Mouse (Mus musculus) heart, adult 9 months (tissue): ENCODE measurements around the gene Slain2.
"Not testable (repeated sequence)": the region's sequence is repeated elsewhere in the genome, so short reads cannot be mapped to it uniquely, and the experiment has no call there.

Source experiments
- DNase-seq, 2 experiments: peaks; one replicate each; pipeline ENCODE4 v3.0.0; 2022; ENCODE audit warnings: low spot score in 2 of 2

Slain2 gene

GRCm38 (mm10) chr5:72901866-72902265 lies 12.2 kb upstream of the Slain2 start:
- DNase-seq: no peak

- DNase-seq: no peak
Measured at GRCm38 (mm10) chr5:72902312-72902711, 11.8 kb upstream of the Slain2 start.

GRCm38 (mm10) chr5:72902876-72903516 lies 11.1 kb upstream of the Slain2 start:
- DNase-seq: peak; percentile 42 to 69

GRCm38 (mm10) chr5:72904903-72905790 lies 9.0 kb upstream of the Slain2 start:
- DNase-seq: peak; percentile 65 to 78

- no peak for DNase-seq
Measured at GRCm38 (mm10) chr5:72907402-72907801, 6.7 kb upstream of the Slain2 start.

- no peak for DNase-seq
Measured at GRCm38 (mm10) chr5:72908324-72908936, 5.7 kb upstream of the Slain2 start.

GRCm38 (mm10) chr5:72909363-72909762 lies 4.7 kb upstream of the Slain2 start:
- DNase-seq: no peak

- DNase-seq: no peak
Measured at GRCm38 (mm10) chr5:72910373-72910772, 3.7 kb upstream of the Slain2 start.

- DNase-seq: no peak
Measured at GRCm38 (mm10) chr5:72911284-72911683, 2.8 kb upstream of the Slain2 start.

- DNase-seq: peak; percentile 41 to 44
Measured at GRCm38 (mm10) chr5:72914633-72915561, 793 bp downstream of the Slain2 start.

- DNase-seq: no peak
Measured at GRCm38 (mm10) chr5:72916048-72916447, 1.9 kb downstream of the Slain2 start.

GRCm38 (mm10) chr5:72916851-72917250 lies 2.7 kb downstream of the Slain2 start:
- no peak for DNase-seq

GRCm38 (mm10) chr5:72920416-72920815 lies 6.3 kb downstream of the Slain2 start:
- DNase-seq: no peak

GRCm38 (mm10) chr5:72921171-72921570 lies 7.1 kb downstream of the Slain2 start:
- DNase-seq: no peak

- no peak for DNase-seq
Measured at GRCm38 (mm10) chr5:72922796-72923195, 8.7 kb downstream of the Slain2 start.

- no peak for DNase-seq
Measured at GRCm38 (mm10) chr5:72927074-72927473, 13.0 kb downstream of the Slain2 start.

GRCm38 (mm10) chr5:72933026-72933675 lies 19.0 kb downstream of the Slain2 start:
- DNase-seq: no peak

- not testable (repeated sequence) for DNase-seq
Measured at GRCm38 (mm10) chr5:72938421-72938820, 24.3 kb downstream of the Slain2 start.

- DNase-seq: no peak
Measured at GRCm38 (mm10) chr5:72939311-72939710, 25.2 kb downstream of the Slain2 start.

GRCm38 (mm10) chr5:72940906-72941432 lies 26.9 kb downstream of the Slain2 start:
- no peak for DNase-seq

GRCm38 (mm10) chr5:72948136-72948535 lies 34.0 kb downstream of the Slain2 start:
- peak in 1 of 2 experiments; percentile 12 for DNase-seq
